Mouse (Mus musculus) embryo, embryonic 10 days (tissue): ENCODE results near the gene Nat8f2.

Experiments used
- DNase-seq: peaks from one replicate; pipeline ENCODE4 v3.0.0-alpha.2; 2015; ENCODE audit warnings: low spot score

Gene Nat8f2

GRCm38 (mm10) chr6:85822286-85822685, 46.7 kb downstream of the Nat8f2 start:
- DNase-seq = no peak

DNA sequence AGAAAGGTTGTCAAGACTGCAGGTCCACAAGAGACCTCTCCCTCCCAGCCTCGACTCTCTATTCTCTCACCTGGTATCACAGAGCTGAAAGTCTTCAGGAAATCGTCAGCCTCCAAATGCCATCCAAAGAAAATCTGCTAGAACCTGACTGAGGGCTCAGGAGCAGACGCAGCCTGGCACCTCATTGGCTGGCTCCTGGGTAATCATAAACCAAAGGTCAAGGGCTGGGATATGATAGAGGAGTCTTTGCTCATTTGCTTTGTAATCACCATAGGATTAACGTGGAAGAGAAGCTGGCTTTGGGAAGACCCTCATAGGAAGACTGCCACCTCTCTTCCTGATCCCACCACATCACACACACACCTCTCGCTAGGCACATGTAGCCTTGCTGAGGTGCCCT, 48.1 kb downstream of the Nat8f2 start, which contains the start of the genes Nat8f6 and Nat8f5:
Gene Nat8f6 (minus strand): TSS at position 118 of the 400 bp plus-strand sequence.
Gene Nat8f5 (minus strand): TSS at position 136 of the 400 bp plus-strand sequence.
- DNase-seq = no peak

DNA sequence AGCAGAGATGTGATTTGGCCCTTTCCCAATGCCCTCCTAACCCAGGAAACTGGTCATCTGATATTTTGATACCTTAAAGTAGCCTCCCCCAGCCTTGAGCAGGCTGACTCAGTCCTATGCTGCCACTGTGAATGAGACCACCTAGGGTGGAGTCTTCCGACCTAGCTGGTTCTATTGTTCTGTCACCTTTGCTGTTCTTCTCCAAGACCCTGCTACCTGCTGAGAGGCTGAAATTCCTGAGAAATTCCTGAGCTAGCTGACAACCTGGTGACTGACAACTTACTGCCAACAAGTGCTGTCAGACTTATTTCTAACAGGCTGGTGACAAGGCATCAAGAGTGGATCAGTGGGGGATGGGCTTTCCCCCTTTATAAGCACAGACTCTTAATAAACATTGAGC, 50.6 kb downstream of the Nat8f2 start:
- DNase-seq = no peak
